Mouse (Mus musculus): Measurements from ENCODE around the gene Il31ra. TPM values are rescaled to one million over a fixed set of nuclear protein-coding genes. Genes with fewer than 3 reads are reported as not detected.

Il31ra gene
- total RNA-seq, 1 experiment from 2014 or later, result 11.8 TPM

DNA sequence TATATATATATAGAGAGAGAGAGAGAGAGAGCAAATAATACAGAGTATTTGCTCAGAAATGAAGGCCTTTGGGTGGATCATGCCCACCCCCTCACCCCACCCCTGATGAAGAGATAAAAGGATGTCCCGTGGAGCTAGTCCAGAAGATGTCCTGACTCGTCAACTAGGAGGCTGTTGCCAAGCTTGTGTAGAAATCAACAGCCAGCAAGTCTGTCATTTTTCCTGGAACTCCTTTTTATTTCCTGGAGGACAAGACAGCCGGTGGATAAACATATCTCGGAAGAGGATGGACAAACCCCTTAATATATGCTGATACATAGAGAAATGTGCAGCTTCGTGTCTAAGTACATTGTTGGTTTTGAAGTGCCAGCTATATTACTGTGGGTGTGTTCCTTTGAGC lies 81.3 kb downstream of the Il31ra start:
- ATAC-seq (replicated peaks; ENCODE audit: insufficient number of reproducible peaks, low FRiP score, low TSS enrichment, poor library complexity, severe bottlenecking), result no peak

DNA sequence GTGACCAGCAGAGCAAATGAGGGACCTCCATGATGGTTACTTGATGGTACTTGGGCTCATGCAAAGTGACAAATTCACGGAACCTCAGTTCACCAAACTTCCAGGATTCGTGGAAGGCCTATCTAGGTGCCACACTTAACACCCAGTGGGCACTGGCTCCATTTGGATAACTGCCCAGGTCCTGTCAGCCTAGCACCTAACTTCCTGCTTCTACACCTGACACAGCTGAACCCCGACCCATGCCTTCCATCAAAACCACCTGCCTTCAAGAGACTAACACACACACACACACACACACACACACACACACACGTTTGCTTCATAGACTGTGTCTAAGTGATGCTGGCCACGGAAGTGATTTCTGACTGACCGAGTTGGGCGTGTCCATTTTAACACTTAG lies 82.3 kb downstream of the Il31ra start:
- no peak for ATAC-seq (replicated peaks; ENCODE audit: insufficient number of reproducible peaks, low FRiP score, low TSS enrichment, poor library complexity, severe bottlenecking)

- ATAC-seq (replicated peaks; ENCODE audit: insufficient number of reproducible peaks, low FRiP score, low TSS enrichment, poor library complexity, severe bottlenecking), result no peak
Measured at GRCm38 (mm10) chr13:112511261-112511660, 82.9 kb downstream of the Il31ra start.

DNA sequence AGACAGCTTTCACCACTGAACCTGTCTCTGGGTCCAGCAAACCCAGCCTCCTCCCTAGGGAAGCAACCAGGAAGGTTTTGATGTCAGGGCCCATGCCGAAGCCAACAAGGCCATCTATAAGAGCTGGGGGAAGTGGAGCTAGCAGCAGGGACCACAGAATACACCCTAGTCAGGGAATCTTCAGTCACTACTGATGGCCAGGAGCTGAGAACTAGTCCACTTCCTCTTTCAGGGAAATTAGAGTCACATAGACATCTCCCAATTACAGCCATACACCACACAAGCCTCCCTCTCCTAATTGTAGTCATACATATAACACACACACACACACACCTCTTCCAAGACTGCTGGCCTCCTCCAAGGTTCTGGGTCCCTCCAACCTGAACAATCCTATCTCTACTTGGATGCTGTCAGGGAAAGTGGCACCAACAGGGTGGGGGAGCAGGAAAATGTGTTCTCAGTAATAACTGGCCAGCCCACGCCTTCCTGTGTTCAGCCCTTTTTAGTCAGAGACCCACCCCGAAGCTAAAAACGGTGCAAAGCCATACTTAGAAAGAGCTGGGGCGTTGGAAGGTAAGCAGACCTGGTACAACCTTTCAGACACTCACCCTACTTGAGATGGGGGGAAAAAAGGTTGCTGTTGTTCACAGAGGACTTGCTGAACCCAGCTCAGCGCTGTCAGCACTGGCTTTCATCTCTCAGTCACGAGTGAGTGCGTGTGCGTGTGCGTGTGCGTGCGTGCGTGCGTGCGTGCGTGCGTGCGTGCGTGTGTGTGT lies 83.5 kb downstream of the Il31ra start:
- peak; percentile 64 for ATAC-seq (replicated peaks; ENCODE audit: insufficient number of reproducible peaks, low FRiP score, low TSS enrichment, poor library complexity, severe bottlenecking)

GRCm38 (mm10) chr13:112509465-112509864 lies 84.7 kb downstream of the Il31ra start:
- ATAC-seq (replicated peaks; ENCODE audit: insufficient number of reproducible peaks, low FRiP score, low TSS enrichment, poor library complexity, severe bottlenecking), result 0 out of 2 replicates have a peak, but pooled peaks have one; percentile 51

DNA sequence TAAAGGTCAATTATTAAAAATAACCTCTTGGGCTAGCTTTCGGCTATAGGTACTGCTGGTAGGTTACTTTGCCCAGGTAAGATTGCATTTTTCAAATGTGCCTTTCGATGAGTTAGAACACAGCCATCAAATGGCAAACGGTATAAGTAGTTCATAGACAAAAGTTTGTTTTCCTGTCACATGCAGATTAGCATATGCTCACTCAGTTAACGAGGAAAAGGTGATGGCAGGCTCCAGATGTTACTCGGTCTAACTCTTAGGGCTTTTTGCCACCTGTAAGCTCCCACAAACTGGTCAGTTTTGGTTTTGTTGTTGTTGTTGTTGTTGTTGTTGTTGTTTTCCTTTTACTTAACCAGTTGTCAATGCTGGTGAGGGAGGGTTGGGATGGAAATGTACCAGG lies 85.7 kb downstream of the Il31ra start:
- ATAC-seq (replicated peaks; ENCODE audit: insufficient number of reproducible peaks, low FRiP score, low TSS enrichment, poor library complexity, severe bottlenecking), result no peak

DNA sequence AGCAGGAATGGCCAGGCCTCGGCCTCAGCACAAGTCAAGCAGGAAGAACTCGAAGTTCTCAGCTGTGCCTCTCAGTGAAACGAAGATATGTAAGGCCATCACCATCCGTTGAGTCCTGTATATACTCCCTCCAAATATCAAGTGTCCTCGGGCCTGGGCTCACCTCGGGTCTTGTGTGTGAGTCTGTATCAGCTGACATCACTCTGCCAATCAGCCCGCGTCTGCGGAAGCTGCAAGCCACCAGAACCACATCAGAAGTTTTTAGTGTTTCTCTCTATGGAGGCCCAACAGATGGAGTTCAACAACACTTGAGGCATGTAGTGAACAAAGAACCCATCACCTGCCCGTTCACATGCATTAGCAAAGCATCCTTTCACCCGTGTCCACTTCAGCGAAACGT lies 86.5 kb downstream of the Il31ra start:
- ATAC-seq (replicated peaks; ENCODE audit: insufficient number of reproducible peaks, low FRiP score, low TSS enrichment, poor library complexity, severe bottlenecking), result no peak

DNA sequence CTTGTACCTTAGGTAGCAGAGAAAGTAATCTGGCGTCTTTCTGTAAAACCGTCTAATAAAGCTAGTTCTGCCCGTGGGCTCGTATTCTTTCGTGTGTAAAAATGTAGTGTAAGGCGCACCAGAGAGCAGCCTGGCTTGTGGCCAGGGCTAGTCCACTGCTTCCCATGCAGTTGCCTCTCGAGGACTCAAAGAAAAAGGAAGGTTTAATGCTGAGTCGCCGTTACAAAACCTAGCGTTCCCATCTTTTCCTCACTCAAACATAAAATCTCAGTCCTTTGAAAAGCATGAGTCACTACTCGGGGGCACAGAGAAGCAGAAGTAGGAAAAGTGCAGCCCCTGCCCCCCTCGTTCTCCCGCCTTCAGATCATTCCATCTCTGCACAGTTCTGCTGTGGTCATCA lies 87.4 kb downstream of the Il31ra start:
- ATAC-seq (replicated peaks; ENCODE audit: insufficient number of reproducible peaks, low FRiP score, low TSS enrichment, poor library complexity, severe bottlenecking), result no peak

GRCm38 (mm10) chr13:112505436-112505835 lies 88.7 kb downstream of the Il31ra start:
- no peak for ATAC-seq (replicated peaks; ENCODE audit: insufficient number of reproducible peaks, low FRiP score, low TSS enrichment, poor library complexity, severe bottlenecking)

GRCm38 (mm10) chr13:112503846-112504245 lies 90.3 kb downstream of the Il31ra start:
- no peak for ATAC-seq (replicated peaks; ENCODE audit: insufficient number of reproducible peaks, low FRiP score, low TSS enrichment, poor library complexity, severe bottlenecking)

DNA sequence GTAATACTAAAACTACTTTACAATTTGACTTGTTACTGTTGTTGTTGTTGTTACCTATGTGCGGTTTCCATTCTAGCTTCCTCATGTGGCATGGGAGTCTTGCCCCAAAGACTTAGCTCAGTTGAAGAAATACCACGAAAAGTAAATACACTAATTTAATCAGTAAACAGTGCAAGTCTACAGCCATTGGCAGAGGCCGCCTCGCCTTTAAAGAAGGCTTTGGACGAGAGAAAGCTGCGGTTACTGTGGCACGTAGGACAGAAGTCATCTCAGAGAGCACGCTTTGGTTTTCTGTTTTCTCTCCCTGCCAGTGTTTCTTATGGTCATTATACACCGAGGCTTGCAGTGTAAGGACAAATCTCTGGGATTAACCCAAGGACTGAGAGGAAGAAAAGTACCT lies 93.7 kb downstream of the Il31ra start:
- no peak for ATAC-seq (replicated peaks; ENCODE audit: insufficient number of reproducible peaks, low FRiP score, low TSS enrichment, poor library complexity, severe bottlenecking)

DNA sequence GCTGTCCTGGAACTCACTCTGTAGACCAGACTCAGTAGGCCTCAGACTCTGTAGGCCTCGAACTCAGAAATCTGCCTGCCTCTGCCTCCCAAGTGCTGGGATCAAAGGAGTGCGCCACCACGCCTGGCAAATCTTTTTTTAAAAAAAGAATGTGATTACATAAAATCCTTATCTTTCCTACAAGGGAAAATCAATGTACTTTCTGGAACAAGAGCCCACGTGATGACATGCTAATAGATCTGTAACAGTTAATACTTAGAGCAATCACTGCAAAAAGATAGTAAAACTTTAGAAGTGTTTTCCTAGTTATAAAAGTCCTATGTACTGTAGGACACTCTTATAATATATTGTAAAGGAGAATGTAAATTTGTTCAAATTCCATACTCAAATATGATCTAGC lies 94.1 kb downstream of the Il31ra start:
- no peak for ATAC-seq (replicated peaks; ENCODE audit: insufficient number of reproducible peaks, low FRiP score, low TSS enrichment, poor library complexity, severe bottlenecking)

DNA sequence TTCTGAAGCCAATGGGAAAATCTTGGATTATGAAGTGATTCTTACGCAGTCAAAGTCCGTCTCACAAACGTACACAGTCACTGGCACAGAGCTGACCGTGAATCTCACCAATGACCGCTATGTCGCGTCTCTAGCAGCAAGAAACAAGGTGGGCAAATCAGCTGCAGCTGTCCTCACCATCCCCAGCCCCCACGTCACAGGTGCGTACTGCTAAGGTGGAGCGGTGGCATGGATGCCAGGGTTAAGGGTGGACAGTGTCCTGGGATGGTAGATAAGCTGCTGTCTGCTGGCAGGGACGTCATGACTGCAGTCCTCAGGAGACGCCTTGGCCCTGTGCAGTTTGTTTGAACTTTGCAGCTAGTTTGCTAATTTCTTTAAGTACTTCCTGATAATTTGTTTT lies 99.6 kb downstream of the Il31ra start:
- no peak for ATAC-seq (replicated peaks; ENCODE audit: insufficient number of reproducible peaks, low FRiP score, low TSS enrichment, poor library complexity, severe bottlenecking)

DNA sequence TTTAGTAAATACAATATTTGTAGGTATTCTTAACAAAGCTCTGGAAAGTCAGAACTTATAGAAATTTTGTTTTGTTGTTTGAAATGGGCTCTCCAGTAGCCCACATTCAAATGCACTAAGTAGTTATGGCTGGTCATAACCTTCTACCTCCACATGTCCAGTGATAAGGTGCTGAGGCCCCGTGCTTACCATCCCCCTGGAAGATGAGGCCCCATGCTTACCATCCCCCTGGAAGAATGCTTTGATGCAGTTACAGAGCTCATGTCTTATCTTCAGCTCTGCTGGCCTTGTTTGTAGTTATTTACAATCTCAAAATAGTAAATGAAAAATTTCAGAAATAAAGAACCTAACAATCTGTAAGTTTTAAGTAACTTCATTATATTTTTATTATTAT lies 101.9 kb downstream of the Il31ra start:
- no peak for ATAC-seq (replicated peaks; ENCODE audit: insufficient number of reproducible peaks, low FRiP score, low TSS enrichment, poor library complexity, severe bottlenecking)

DNA sequence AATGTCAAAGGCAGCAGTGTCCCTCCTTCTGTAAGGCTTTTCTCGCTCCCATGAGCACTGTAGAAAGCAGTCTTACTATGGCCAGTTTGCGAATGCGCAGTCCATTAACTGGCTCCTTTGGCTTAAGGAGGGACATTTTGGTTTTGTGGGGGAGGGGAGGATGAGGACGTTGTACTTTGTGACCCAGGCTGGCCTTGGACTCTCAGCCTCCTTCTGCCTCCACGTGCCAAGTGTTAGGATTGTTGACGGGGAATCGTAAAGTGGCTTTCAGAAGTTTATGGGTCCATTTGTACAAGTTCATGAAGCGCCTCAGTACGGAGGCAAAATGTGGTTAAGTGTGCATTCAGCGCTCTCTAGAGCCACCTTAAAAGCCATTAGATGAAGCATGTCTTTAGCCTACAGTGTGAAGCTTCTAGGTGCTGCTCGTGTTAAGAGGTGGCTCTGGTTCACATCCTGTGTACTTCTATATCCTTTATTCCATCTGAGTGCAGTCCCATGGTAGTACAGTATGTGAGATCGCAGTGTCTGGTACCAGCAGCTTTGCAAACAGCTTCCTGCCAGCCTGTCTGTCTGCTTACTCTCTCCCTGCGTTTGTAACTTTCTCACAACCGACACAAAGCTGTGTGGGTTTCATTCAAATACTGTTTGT lies 102.4 kb downstream of the Il31ra start:
- no peak for ATAC-seq (replicated peaks; ENCODE audit: insufficient number of reproducible peaks, low FRiP score, low TSS enrichment, poor library complexity, severe bottlenecking)

- ATAC-seq (replicated peaks; ENCODE audit: insufficient number of reproducible peaks, low FRiP score, low TSS enrichment, poor library complexity, severe bottlenecking), result no peak
Measured at GRCm38 (mm10) chr13:112490036-112490435, 104.1 kb downstream of the Il31ra start.

DNA sequence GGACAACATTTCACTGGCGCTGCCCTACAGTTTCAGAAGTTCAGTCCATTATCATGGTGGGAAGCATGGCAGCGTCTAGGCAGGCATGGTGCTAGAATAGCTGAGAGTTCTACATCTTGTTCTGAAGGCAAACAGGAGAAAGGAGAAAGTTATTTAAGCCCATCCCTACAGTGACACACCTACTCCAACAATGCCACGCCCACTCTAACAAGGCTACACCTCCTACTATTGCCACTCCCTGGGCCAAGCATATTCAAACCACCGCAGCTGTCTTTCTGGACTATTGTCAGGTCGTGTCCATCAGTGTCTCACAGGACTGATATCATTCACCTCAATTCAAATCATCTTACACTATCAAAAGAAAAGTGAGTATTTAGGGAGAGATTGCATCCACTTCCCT lies 107.5 kb downstream of the Il31ra start:
- no peak for ATAC-seq (replicated peaks; ENCODE audit: insufficient number of reproducible peaks, low FRiP score, low TSS enrichment, poor library complexity, severe bottlenecking)

GRCm38 (mm10) chr13:112486236-112486635 lies 107.9 kb downstream of the Il31ra start:
- no peak for ATAC-seq (replicated peaks; ENCODE audit: insufficient number of reproducible peaks, low FRiP score, low TSS enrichment, poor library complexity, severe bottlenecking)

GRCm38 (mm10) chr13:112483015-112483414 lies 111.1 kb downstream of the Il31ra start:
- ATAC-seq (replicated peaks; ENCODE audit: insufficient number of reproducible peaks, low FRiP score, low TSS enrichment, poor library complexity, severe bottlenecking), result no peak

DNA sequence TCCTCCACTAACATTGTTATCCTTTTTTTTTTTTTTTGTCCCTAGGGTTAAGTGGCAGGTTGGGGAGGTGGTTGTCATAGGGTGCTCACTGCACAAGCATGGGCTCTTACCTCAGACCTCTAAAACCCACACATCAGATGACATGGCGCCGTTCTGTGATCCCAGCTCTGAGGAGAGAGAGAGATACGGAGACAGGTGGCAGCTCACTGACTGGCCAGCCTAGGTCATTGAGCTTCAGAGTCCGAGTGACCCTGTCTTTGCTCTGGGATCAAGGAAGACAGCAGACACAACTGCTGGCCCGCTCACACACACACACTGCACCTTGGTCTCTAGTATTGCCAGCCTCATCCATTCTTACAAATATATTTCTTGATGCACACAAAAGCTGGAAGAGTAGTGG lies 111.6 kb downstream of the Il31ra start:
- no peak for ATAC-seq (replicated peaks; ENCODE audit: insufficient number of reproducible peaks, low FRiP score, low TSS enrichment, poor library complexity, severe bottlenecking)

All from monocyte, adult 5-6 weeks (primary cell).